Mouse (Mus musculus) cerebellum, postnatal 36 days (tissue): ENCODE measurements around the gene Uchl4.

ENCODE experiments used
- DNase-seq, 2 experiments: peaks; one replicate each; pipeline ENCODE4 v3.0.0; 2021 to 2022; ENCODE audit warnings: mixed read lengths in 2 of 2

Gene Uchl4

GRCm38 (mm10) chr9:64277706-64278105 lies 42.7 kb downstream of the Uchl4 start:
- DNase-seq: peak; percentile 72 to 77

- DNase-seq: no peak
Observed at GRCm38 (mm10) chr9:64278665-64279310, 43.8 kb downstream of the Uchl4 start.

DNA sequence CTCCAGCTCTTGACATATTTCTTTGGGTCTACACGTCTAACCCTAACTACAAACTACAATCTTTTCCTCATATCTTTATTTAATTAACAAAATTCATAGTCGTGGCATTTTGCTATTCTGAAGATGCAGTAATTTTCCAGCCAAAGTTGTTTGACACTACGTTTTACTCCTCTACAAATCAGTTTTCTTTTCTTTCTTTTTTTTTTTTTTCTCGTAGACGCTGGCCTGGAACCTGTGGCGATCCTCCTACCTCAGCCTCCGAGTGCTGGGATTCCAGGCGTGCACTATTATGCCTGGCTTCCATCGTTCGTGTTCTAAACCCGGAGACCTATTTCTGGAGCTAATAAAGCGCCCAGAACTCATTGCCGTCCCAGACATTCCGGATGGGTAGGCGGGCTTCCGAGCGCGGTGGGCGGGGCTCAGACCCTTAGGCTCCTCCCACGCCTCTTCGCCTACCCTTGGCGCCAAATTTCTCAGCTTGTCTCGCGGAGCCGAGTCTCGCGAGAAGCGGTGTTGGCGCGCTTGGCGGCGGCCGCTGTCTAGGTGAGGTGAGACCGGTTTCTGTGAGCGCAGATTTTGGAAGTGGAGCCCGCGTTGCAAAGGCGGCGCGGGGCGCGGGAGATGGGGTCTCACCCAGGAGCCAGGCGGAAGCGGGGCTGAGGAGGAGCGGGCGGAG lies 46.2 kb downstream of the Uchl4 start, which contains the start of gene Tipin:
Tipin (plus strand) TSS at position 477 of the 676 bp plus-strand sequence.
- DNase-seq: peak; percentile 93 to 94

DNA sequence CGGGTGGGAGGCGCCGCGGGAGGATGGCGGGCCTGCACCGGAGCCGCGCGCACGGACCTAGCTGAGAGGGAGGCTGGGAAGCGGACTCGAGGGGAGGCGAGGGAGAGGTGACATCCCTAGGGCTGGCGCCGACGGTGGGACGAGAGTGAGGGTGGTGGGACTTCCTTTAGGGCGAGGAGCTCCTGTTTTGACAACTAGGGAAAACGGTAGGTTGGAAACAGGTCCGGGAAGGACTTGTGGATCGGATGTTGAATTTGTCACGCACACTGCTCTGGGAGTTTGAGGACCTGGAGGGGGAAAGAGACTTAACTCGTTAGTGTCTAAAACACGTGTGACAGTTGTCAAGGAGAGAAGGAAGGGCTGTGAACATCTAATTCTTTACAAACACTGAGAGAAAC lies 46.8 kb downstream of the Uchl4 start:
- no peak for DNase-seq

DNA sequence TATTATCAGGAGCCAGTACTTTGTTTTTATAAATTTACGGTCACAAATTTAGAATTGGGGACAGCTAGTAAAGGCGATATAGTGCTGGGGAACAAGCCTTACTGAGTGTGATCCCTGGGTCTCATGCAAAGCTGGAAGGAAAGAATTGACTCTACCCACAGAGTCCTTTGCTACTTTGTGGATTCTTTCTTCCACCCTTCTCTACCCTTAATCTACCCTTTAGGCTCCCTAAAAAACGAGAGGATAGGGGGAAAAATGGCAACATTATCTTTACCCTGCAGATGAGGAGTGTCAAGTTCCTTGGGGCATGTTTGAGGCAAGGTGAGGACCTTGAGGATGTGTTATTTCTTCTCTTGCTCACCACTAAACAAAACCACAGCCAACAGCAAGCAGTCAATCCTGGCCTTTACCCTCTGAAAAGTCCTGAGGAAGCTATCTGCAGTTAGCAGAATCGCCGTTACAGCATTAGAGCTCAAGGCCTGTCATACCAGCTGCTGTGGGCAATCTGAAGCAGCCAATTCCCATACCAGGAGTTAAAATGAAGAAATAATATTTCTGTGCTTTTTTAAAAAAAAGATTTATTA lies 47.5 kb downstream of the Uchl4 start:
- DNase-seq: no peak
